Mouse (Mus musculus) cerebellum, postnatal 4 days (tissue): ENCODE data around the gene Ppp1cb.
"Not testable (repeated sequence)": the region's sequence is repeated elsewhere in the genome, so short reads cannot be mapped to it uniquely, and the experiment has no call there.

Source experiments
- DNase-seq, 2 experiments: peaks; one replicate each; pipeline ENCODE4 v3.0.0; 2022; ENCODE audit warnings: low spot score in 2 of 2, mixed read lengths in 1 of 2

Gene Ppp1cb

GRCm38 (mm10) chr5:32458408-32459143 lies at the start of gene Ppp1cb:
Ppp1cb (plus strand) TSS chr5:32458843.
- DNase-seq = peak; percentile 92 to 95

GRCm38 (mm10) chr5:32409747-32410146 lies 48.9 kb upstream of the Ppp1cb start:
- no peak for DNase-seq

GRCm38 (mm10) chr5:32410954-32411688 lies 47.5 kb upstream of the Ppp1cb start:
- no peak for DNase-seq

DNA sequence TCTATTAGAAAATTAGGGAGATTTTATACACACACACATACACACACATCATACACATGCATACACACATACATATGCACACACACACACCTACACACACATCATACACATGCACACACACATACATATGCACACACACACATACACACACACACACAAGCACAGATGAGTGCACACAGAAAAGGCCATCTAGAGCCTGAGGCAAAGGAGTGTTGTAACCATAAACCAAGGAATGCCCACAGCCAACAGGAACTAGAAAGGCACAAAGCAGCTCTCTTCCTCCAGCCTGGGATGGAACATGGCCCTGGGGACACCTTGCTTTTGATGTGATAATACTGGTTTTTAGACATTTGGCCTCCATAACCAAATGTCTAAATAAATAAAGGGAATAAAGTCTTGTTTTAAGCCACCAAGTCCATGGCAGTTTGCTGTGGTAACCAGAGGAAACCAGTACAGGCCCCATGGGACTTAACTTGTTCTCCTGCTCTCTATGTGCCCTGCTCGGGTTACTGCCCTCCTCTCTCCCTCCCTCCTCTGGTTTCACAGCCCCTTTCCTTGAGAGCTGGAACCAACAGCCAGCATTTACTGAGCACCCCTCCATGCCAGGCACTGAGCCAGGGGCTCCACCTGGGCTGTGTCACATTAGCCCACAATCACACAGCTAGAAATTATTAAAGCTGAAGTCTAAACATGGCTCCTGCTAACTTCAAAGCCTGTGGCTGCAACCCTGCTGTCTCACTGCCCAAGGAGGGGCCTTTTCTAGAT lies 46.3 kb upstream of the Ppp1cb start:
- peak in 1 of 2 experiments; percentile 48 for DNase-seq

GRCm38 (mm10) chr5:32413083-32413482 lies 45.6 kb upstream of the Ppp1cb start:
- no peak for DNase-seq

- no peak for DNase-seq
Measured at GRCm38 (mm10) chr5:32413569-32413968, 45.1 kb upstream of the Ppp1cb start.

- DNase-seq = no peak
Measured at GRCm38 (mm10) chr5:32414461-32414985, 44.1 kb upstream of the Ppp1cb start.

- no peak for DNase-seq
Measured at GRCm38 (mm10) chr5:32415554-32415953, 43.1 kb upstream of the Ppp1cb start.

DNA sequence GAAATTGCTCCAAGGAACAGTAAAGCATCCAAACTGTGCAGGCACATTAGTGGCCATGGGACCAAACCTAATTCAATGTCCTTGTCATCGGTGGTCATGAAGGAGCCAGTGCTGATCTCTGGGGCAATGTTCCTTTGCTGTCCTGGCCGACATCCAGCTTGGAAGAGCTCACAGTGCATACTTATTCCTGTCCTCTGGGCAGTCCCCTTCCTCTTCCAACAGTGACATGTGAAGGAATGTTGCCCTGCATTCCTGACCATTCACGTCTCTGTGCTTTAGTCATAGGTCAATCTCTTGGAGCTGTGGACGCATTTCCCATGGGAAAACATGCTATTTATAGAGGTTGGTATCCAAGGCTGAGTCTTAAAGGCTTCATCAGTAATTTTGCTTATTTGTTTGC lies 41.8 kb upstream of the Ppp1cb start:
- DNase-seq = no peak

DNA sequence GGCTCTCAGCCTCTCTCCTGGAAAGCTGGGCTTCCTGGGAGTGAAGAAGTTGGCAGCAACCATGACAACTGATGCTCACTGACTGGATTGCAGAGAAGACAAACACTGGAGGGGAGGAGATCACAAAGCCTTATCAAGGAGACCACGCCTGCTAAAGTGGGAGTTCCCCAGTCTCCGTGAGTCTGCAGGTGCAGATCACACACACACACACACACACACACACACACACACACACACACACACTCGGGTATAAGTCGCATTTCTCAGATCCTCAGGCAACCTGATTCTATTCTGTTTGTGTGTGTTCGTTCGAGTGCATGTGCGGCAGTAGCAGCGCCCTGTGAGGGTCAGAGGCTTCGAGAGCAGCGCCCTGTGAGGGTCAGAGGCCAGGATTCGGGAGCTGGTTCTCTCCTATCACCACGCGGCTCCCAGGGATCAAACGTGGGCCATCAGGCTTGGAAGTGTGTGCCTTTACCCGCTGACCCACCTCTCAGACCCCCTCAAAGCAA lies 36.5 kb upstream of the Ppp1cb start:
- no peak for DNase-seq

GRCm38 (mm10) chr5:32423339-32424046 lies 35.1 kb upstream of the Ppp1cb start:
- no peak for DNase-seq

GRCm38 (mm10) chr5:32424464-32424863 lies 34.2 kb upstream of the Ppp1cb start:
- no peak for DNase-seq

DNA sequence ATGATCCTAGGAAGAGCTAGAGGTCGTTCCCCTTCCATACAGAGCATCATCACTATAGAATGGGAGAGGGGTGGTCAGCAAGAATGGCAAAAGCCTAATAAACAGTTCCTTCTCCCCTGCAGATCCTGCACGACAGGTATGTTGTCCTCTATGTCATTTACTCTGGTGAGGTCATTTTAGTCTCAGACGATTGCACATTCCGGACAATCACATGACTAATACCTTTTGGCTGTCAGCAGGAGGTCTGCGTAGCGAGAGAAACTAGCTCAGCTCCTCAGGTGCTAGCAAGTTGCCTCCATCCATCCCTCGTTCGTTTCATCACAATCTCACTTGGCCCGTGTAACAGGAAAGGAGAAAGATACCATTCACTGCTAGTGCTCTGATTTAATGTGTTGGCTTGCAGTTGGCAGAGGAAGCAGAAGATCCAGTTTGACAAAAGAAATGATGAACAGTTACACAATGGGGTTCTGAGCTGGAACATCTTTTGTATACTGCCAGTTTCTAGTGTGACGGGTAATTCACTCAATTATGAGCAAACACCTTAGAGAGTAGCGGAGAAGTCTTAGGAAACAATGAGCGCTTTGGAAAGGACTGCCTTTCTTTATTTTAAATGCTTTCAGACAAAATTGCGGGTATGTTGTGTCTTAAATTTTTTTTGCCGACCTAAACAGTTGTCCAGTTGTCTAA lies 33.0 kb upstream of the Ppp1cb start:
- no peak for DNase-seq

GRCm38 (mm10) chr5:32430399-32430798 lies 28.2 kb upstream of the Ppp1cb start:
- DNase-seq = no peak

DNA sequence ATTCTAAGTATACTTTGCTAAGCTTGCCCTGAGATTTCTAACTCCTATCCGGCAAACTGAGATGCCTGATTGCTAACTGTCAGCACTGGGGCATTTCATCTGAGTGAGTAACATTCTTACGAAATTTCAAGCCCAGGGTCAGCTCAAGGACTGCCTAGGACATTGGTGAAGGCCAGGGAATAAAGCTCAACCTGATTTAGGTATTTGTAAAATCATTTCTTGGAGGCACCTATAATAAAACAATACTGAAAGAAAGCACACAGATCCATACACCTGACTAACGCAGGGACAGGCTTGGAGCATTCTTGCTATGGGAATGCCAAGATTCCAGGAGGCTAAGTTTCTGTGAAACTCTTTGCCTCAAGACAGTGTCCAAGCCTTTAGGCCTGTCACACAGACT lies 24.3 kb upstream of the Ppp1cb start:
- not testable (repeated sequence) for DNase-seq

DNA sequence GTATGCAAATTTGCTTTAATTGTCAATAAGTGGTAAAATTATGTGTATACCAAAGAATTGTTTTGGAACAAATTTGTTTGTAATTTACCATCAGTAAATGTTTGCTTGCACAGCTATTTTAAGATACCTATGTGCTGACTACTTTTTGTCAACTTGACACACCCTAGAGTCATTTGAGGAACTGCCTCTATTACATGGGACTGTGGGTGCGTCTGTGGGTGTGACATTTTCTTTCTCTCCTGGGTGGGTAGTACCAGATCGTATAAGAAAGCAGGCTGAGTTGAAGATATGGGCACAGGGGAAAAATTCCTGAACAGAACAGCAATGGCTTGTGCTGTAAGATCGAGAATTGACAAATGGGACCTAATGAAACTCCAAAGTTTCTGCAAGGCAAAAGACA lies 23.0 kb upstream of the Ppp1cb start:
- DNase-seq = no peak

GRCm38 (mm10) chr5:32437901-32438563 lies 20.6 kb upstream of the Ppp1cb start:
- no peak for DNase-seq

GRCm38 (mm10) chr5:32438564-32438922 lies 20.1 kb upstream of the Ppp1cb start:
- no peak for DNase-seq

GRCm38 (mm10) chr5:32441336-32441735 lies 17.3 kb upstream of the Ppp1cb start:
- no peak for DNase-seq

- no peak for DNase-seq
Measured at GRCm38 (mm10) chr5:32441992-32442575, 16.6 kb upstream of the Ppp1cb start.
